Mouse (Mus musculus): ENCODE data around the gene Stx19. TPM values are rescaled to one million over a fixed set of nuclear protein-coding genes. Genes with fewer than 3 reads are reported as not detected.

Stx19 gene
- polyA plus RNA-seq (2014; fragmentation: Nextera tagmentation; extraction: Ambion mirVana): 0.21 and 0.34 TPM in 2 replicates

DNA sequence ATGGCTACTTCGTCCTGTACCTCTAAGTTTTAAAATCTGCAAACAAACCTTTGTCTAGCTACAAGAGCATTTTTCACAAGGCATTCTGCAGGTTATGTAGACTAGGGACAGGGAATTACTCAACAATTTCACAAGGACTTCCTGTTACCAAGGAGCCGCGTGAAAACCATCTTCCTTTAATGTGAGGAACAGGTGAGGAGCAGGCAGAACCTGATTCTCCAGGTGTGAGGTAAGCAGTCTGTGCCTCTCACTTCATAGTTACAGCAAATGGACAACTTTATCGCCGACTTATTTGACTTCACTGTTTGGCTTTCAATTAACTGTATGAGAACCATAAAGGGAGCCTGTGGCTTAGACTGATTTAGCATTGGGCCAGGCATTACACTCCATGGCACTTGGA is at the start of gene Stx19:
Gene Stx19 (plus strand): TSS at position 186 of the 400 bp plus-strand sequence.
- ATAC-seq (ENCODE audit: insufficient number of reproducible peaks, low FRiP score, low TSS enrichment, low read depth) (no peak), DNase-seq (ENCODE audit: low spot score) (no peak)
- H3K4me2 ChIP-seq (ENCODE audit: low read depth, severe bottlenecking): no peak within 1 kb of the TSS
- no peak within 1 kb of the TSS for H3K9ac ChIP-seq (ENCODE audit: low read length)
- H3K27me3 ChIP-seq (ENCODE audit: control insufficient read depth, insufficient read depth, low read length): no peaks in the 10 kb centered on the region
- WGBS: 81% methylated on average over 5 of the region's 5 CpGs
- no peak within 1 kb of the TSS for H3K27ac ChIP-seq (replicated peaks; ENCODE audit: low read depth, low read length)
- no peaks in the 10 kb centered on the region for H3K9me3 ChIP-seq (ENCODE audit: control insufficient read depth, low read length)
- no peaks in the 10 kb centered on the region for H3K4me1 ChIP-seq (ENCODE audit: control insufficient read depth, insufficient read depth, low read length)
- no peak within 1 kb of the TSS for H3K4me3 ChIP-seq (ENCODE audit: low read depth, low read length)
- H3K36me3 ChIP-seq (ENCODE audit: control insufficient read depth, insufficient read depth, low read length): no peaks in the 10 kb centered on the region

DNA sequence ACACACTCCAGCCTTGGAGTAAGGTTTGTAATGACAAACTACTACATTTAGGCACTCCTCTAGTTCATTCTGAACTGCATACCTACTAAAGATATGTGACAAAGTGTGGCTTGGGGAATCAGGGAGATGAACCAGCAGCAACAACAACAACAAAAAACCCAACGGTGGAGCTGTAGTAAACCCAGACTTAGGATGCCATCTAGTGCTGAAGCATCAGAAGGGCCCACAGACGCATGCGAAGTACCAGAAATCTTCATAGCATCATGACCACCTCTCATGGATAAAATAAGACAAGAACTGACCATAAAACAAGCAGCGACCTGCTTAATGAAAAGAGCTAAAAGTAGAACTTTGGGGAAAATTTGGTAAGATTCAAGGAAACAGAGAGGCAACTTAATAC is 41.0 kb upstream of the Stx19 start:
- Histone ChIP-seq H3K4me3 (ENCODE audit: low read depth, low read length) (no peak overlapping the region), H3K4me2 (ENCODE audit: low read depth, severe bottlenecking) (no peak overlapping the region), H3K36me3 (ENCODE audit: control insufficient read depth, insufficient read depth, low read length) (no peaks in the 10 kb centered on the region), H3K27ac (replicated peaks; ENCODE audit: low read depth, low read length) (no peak overlapping the region), H3K27me3 (ENCODE audit: control insufficient read depth, insufficient read depth, low read length) (no peaks in the 10 kb centered on the region), H3K4me1 (ENCODE audit: control insufficient read depth, insufficient read depth, low read length) (peaks cover 3% of the 10 kb centered on the region), H3K9me3 (ENCODE audit: control insufficient read depth, low read length) (no peaks in the 10 kb centered on the region), H3K9ac (ENCODE audit: low read length) (no peak overlapping the region)
- DNase-seq (ENCODE audit: low spot score) (no peak), ATAC-seq (ENCODE audit: insufficient number of reproducible peaks, low FRiP score, low TSS enrichment, low read depth) (no peak)
- 83% methylated on average over 4 of the region's 4 CpGs for WGBS

DNA sequence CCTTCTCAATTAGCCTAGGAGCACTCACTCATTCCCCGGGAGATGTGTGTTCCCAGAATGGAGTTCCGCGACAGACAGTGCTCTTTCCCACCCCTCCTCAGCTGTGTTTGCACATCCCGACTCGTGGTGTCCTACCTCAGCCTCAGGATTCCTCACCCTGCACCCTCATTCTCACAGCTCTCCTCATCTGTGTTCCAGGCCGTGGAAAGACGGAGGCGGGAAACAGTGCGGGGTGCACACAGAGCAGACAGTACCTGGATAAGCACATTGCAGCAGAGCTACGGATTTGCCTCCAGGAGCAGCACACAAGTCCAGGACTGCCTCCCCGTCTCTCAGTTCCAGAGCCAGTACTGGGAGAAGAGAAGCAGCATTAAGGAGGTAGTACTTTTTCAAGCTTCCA is 38.4 kb upstream of the Stx19 start:
- peaks cover 9% of the 10 kb centered on the region for H3K4me1 ChIP-seq (ENCODE audit: control insufficient read depth, insufficient read depth, low read length)
- H3K27me3 ChIP-seq (ENCODE audit: control insufficient read depth, insufficient read depth, low read length): no peaks in the 10 kb centered on the region
- DNase-seq (ENCODE audit: low spot score) (no peak), ATAC-seq (ENCODE audit: insufficient number of reproducible peaks, low FRiP score, low TSS enrichment, low read depth) (no peak)
- no peak overlapping the region for H3K4me3 ChIP-seq (ENCODE audit: low read depth, low read length)
- H3K9ac ChIP-seq (ENCODE audit: low read length): no peak overlapping the region
- no peak overlapping the region for H3K27ac ChIP-seq (replicated peaks; ENCODE audit: low read depth, low read length)
- WGBS: 89% methylated on average over 11 of the region's 11 CpGs
- no peaks in the 10 kb centered on the region for H3K9me3 ChIP-seq (ENCODE audit: control insufficient read depth, low read length)
- H3K36me3 ChIP-seq (ENCODE audit: control insufficient read depth, insufficient read depth, low read length): no peaks in the 10 kb centered on the region
- no peak overlapping the region for H3K4me2 ChIP-seq (ENCODE audit: low read depth, severe bottlenecking)

DNA sequence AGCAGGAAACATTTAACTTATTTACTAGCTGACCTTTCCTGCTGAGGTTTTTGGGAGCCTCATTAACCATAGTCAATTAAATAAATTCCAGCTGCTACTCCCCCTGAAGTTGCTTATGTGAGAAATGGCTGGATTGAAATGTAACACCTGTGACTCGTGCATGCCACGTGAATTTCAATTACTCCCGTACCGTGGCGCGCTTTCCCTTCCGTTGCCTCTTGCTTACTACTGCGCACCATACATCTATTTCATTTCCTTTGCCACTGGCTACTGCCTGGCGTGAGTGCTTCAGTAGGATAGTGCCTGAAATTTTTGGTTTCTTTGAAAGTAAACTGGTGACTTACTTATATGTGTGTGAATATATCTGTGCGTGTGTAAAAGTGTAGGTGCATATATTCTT is 36.2 kb upstream of the Stx19 start:
- 15% methylated on average over 10 of the region's 10 CpGs for WGBS
- DNase-seq (ENCODE audit: low spot score): peak; percentile 57

DNA sequence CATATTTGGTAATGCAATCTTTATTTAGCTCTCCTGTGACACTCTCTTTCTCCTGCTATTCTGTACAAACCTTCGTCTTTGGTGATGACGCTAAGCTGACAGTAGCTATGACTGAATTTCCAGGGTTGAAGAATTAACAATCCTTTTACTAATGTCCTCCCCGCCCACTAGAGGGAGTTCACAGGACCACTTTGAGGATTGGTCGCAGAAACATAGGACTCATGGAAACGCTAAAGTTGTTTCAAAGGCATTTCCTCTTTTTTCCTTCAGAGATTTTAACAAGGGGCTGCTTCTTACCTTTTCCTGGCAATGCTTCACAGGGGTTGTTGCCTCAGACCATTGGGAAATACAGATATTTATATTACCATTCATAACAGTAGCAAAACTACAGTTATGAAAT is 32.2 kb upstream of the Stx19 start:
- Histone ChIP-seq H3K9ac (ENCODE audit: low read length) (no peak overlapping the region), H3K9me3 (ENCODE audit: control insufficient read depth, low read length) (no peaks in the 10 kb centered on the region), H3K4me3 (ENCODE audit: low read depth, low read length) (no peak overlapping the region), H3K27me3 (ENCODE audit: control insufficient read depth, insufficient read depth, low read length) (no peaks in the 10 kb centered on the region), H3K4me2 (ENCODE audit: low read depth, severe bottlenecking) (no peak overlapping the region), H3K36me3 (ENCODE audit: control insufficient read depth, insufficient read depth, low read length) (no peaks in the 10 kb centered on the region), H3K27ac (replicated peaks; ENCODE audit: low read depth, low read length) (no peak overlapping the region), H3K4me1 (ENCODE audit: control insufficient read depth, insufficient read depth, low read length) (peaks cover 9% of the 10 kb centered on the region)
- DNase-seq (ENCODE audit: low spot score) (no peak), ATAC-seq (ENCODE audit: insufficient number of reproducible peaks, low FRiP score, low TSS enrichment, low read depth) (no peak)
- WGBS: 67% methylated on average over 5 of the region's 5 CpGs

More for the DNA sequence above, 36.2 kb upstream of the Stx19 start:
- Histone ChIP-seq H3K4me3 (ENCODE audit: low read depth, low read length) (no peak overlapping the region), H3K4me1 (ENCODE audit: control insufficient read depth, insufficient read depth, low read length) (peaks cover 9% of the 10 kb centered on the region), H3K9ac (ENCODE audit: low read length) (no peak overlapping the region), H3K27ac (replicated peaks; ENCODE audit: low read depth, low read length) (no peak overlapping the region), H3K9me3 (ENCODE audit: control insufficient read depth, low read length) (no peaks in the 10 kb centered on the region), H3K27me3 (ENCODE audit: control insufficient read depth, insufficient read depth, low read length) (no peaks in the 10 kb centered on the region), H3K36me3 (ENCODE audit: control insufficient read depth, insufficient read depth, low read length) (no peaks in the 10 kb centered on the region), H3K4me2 (ENCODE audit: low read depth, severe bottlenecking) (no peak overlapping the region)
- peak; percentile 47; the same call in 1 of the 2 replicates for ATAC-seq (ENCODE audit: insufficient number of reproducible peaks, low FRiP score, low TSS enrichment, low read depth)

DNA sequence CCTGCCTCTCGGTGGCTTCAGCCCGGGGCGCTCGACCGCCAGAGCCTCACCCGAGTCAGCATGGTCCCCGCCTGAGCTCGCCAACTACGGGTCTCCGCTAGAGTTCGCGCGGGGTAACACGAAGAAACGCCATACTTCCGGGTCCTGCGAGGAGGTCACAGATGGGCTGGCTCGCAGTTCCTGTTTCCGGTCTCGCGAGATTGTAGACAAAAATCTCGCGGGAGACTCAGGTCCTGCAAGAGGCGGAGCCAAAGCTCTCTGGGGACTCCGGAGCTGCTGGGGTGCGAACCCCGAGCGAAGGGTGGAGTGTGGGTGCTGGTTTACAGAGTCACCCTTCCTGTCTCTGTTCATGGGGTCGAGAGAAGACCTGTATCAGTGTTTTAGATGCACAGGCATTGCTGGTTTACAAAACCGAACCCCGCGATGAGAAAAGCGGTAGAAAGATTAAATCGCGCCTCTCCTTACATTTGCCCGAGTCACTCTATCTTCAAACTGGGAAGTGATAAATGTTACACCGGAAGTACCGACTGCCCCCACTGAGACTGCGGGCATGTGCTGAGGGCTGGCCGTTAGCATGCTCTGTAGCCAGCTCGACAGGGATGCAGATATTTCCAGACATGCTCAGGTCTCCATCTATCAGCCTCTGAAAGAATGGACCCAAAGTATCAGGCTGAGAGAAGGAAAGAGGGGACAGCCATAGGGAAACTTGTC is 27.7 kb upstream of the Stx19 start, which contains the start of gene Nsun3:
Gene Nsun3 (minus strand): TSS at position 198 of the 711 bp plus-strand sequence.
- 1% methylated on average over 41 of the region's 41 CpGs for WGBS

DNA sequence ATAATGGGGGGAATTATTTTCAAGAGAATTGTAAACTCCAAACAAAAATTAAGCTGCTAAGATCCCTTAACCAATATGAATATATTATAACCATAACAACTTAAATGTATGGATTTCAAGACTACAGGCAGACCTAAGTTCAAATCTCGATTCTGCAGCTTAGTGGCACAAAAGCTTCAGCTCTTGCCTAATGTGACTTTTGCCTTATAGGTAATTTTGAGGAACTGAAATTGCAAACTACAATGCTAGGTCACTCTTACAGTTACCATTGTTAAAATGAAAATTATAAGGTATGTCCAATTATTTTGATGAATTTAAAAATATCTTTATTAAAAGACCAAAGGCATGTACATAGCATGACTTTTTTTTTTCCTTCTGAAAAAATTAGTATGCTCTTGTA is 17.9 kb upstream of the Stx19 start:
- DNase-seq (ENCODE audit: low spot score) (no peak), ATAC-seq (ENCODE audit: insufficient number of reproducible peaks, low FRiP score, low TSS enrichment, low read depth) (no peak)
- Histone ChIP-seq H3K4me2 (ENCODE audit: low read depth, severe bottlenecking) (no peak overlapping the region), H3K27me3 (ENCODE audit: control insufficient read depth, insufficient read depth, low read length) (no peaks in the 10 kb centered on the region), H3K4me1 (ENCODE audit: control insufficient read depth, insufficient read depth, low read length) (no peaks in the 10 kb centered on the region), H3K9me3 (ENCODE audit: control insufficient read depth, low read length) (no peaks in the 10 kb centered on the region), H3K9ac (ENCODE audit: low read length) (no peak overlapping the region), H3K4me3 (ENCODE audit: low read depth, low read length) (no peak overlapping the region), H3K36me3 (ENCODE audit: control insufficient read depth, insufficient read depth, low read length) (no peaks in the 10 kb centered on the region), H3K27ac (replicated peaks; ENCODE audit: low read depth, low read length) (no peak overlapping the region)
- WGBS: 89% methylated on average over 1 of the region's 1 CpGs

More for the DNA sequence above, 27.7 kb upstream of the Stx19 start, which contains the start of gene Nsun3:
- Histone ChIP-seq H3K9ac (ENCODE audit: low read length) (peak within 1 kb of the TSS; percentile 91), H3K27me3 (ENCODE audit: control insufficient read depth, insufficient read depth, low read length) (no peaks in the 10 kb centered on the region), H3K4me2 (ENCODE audit: low read depth, severe bottlenecking) (peak within 1 kb of the TSS; percentile 51), H3K9me3 (ENCODE audit: control insufficient read depth, low read length) (no peaks in the 10 kb centered on the region), H3K4me3 (ENCODE audit: low read depth, low read length) (peak within 1 kb of the TSS; percentile 77), H3K4me1 (ENCODE audit: control insufficient read depth, insufficient read depth, low read length) (no peaks in the 10 kb centered on the region), H3K36me3 (ENCODE audit: control insufficient read depth, insufficient read depth, low read length) (no peaks in the 10 kb centered on the region), H3K27ac (replicated peaks; ENCODE audit: low read depth, low read length) (peak within 1 kb of the TSS; percentile 68; the same call in 1 of the 2 replicates)
- peak; percentile 95 for DNase-seq (ENCODE audit: low spot score)
- peak; percentile 98 for ATAC-seq (ENCODE audit: insufficient number of reproducible peaks, low FRiP score, low TSS enrichment, low read depth)

DNA sequence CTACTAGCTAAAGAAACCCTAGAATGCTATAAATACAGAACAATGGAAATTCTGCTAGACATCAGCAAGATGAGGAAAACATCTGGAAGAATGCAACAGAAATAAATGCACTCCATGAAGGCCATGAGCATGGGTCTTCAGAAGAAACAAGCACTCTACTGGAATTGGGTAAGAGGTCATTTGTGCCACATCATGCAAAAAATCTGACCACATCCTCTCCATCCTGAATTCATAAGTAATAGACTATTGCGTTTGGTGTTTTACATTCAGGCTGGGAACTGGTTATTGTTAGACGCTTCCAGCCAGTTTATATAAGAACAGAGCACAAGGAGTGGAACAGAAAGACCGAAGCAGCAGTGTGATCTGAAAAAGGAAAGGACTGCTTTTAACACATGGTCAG is 15.7 kb upstream of the Stx19 start:
- no peak overlapping the region for H3K4me2 ChIP-seq (ENCODE audit: low read depth, severe bottlenecking)
- no peak overlapping the region for H3K9ac ChIP-seq (ENCODE audit: low read length)
- H3K4me1 ChIP-seq (ENCODE audit: control insufficient read depth, insufficient read depth, low read length): no peaks in the 10 kb centered on the region
- 98% methylated on average over 3 of the region's 3 CpGs for WGBS
- no peaks in the 10 kb centered on the region for H3K27me3 ChIP-seq (ENCODE audit: control insufficient read depth, insufficient read depth, low read length)
- no peaks in the 10 kb centered on the region for H3K36me3 ChIP-seq (ENCODE audit: control insufficient read depth, insufficient read depth, low read length)
- H3K9me3 ChIP-seq (ENCODE audit: control insufficient read depth, low read length): no peaks in the 10 kb centered on the region
- H3K4me3 ChIP-seq (ENCODE audit: low read depth, low read length): no peak overlapping the region
- ATAC-seq (ENCODE audit: insufficient number of reproducible peaks, low FRiP score, low TSS enrichment, low read depth) (no peak), DNase-seq (ENCODE audit: low spot score) (no peak)
- no peak overlapping the region for H3K27ac ChIP-seq (replicated peaks; ENCODE audit: low read depth, low read length)
